Mouse (Mus musculus) heart, embryonic 14.5 days (tissue): Measurements from ENCODE around the gene Myl4. TPM values are rescaled to one million over a fixed set of nuclear protein-coding genes. Genes with fewer than 3 reads are reported as not detected.
A peak's percentile ranks its signal among the peaks of the same experiment; 100 is the strongest.

Experiments used
- ATAC-seq: fragments of 200-750 bp; cut with Nextera tagmentation; 2 replicates; pipeline ENCODE4 v1.8.0; 2017; ENCODE audit warnings: low read depth, moderate TSS enrichment; ENCODE audit not compliant: insufficient number of reproducible peaks, insufficient read depth, low FRiP score
- H3K27ac ChIP-seq, 2 experiments: fragments of 200-500 bp in 1 of 2; fragments of 300-500 bp in 1 of 2; sonication (generic) in 1 of 2; replicated peaks in 1 of 2; 2 replicates each; pipeline ENCODE4 v1.5.1; 2012 to 2014; ENCODE audit warnings: low read depth in 2 of 2, low read length in 2 of 2, control low read depth in 1 of 2, mild to moderate bottlenecking in 1 of 2, mixed read lengths in 1 of 2; ENCODE audit not compliant: control insufficient read depth in 1 of 2, insufficient read depth in 1 of 2
- H3K27me3 ChIP-seq: fragments of 300-500 bp; sonication (generic); 2 replicates; pipeline ENCODE4 v1.6.1; 2014; ENCODE audit warnings: mild to moderate bottlenecking, low read length, control low read depth; ENCODE audit not compliant: control insufficient read depth, insufficient read depth
- H3K36me3 ChIP-seq: fragments of 300-500 bp; sonication (generic); 2 replicates; pipeline ENCODE4 v1.6.1; 2014; ENCODE audit warnings: mild to moderate bottlenecking, control low read depth, low read length, mixed read lengths; ENCODE audit not compliant: control insufficient read depth, insufficient read depth
- H3K4me1 ChIP-seq, 2 experiments: fragments of 200-500 bp in 1 of 2; fragments of 300-500 bp in 1 of 2; sonication (generic) in 1 of 2; 2 replicates each; pipeline ENCODE4 v1.6.1; 2012 to 2014; ENCODE audit warnings: low read length in 2 of 2, control low read depth in 1 of 2, mixed read lengths in 1 of 2; ENCODE audit not compliant: control insufficient read depth in 2 of 2, insufficient read depth in 2 of 2
- H3K4me2 ChIP-seq: fragments of 300-500 bp; sonication (generic); 2 replicates; pipeline ENCODE4 v1.6.1; 2014; ENCODE audit warnings: mild to moderate bottlenecking, low read length
- H3K4me3 ChIP-seq, 2 experiments: fragments of 200-500 bp in 1 of 2; fragments of 300-500 bp in 1 of 2; sonication (generic) in 1 of 2; 2 replicates each; pipeline ENCODE4 v1.5.1; 2012 to 2014; ENCODE audit warnings: low read length in 2 of 2, mild to moderate bottlenecking in 2 of 2, control low read depth in 1 of 2, low read depth in 1 of 2, moderate library complexity in 1 of 2; ENCODE audit not compliant: control insufficient read depth in 1 of 2, insufficient read depth in 1 of 2
- H3K9ac ChIP-seq: fragments of 300-500 bp; sonication (generic); 2 replicates; pipeline ENCODE4 v1.6.1; 2014; ENCODE audit warnings: mild to moderate bottlenecking, low read length
- H3K9me3 ChIP-seq: fragments of 300-500 bp; sonication (generic); 2 replicates; pipeline ENCODE4 v1.6.1; 2016; ENCODE audit warnings: low read length, control low read depth; ENCODE audit not compliant: control insufficient read depth
- WGBS: fragments of 180-500 bp; shearing (Covaris S2); extraction: QIAGEN DNeasy Blood & Tissue Kit; methylation state at CpG from one replicate; pipeline ENCODE4 v1.1.7; 2014; 5-methylcytosine and 5-hydroxymethylcytosine counted together
- polyA plus RNA-seq: library from polyadenylated mRNA; unstranded; fragments of >200 nt; fragmentation: Nextera tagmentation; extraction: Ambion mirVana; gene quantifications from 2 replicates; pipeline ENCODE4 v1.2.1, GENCODE M21; 2014

Myl4 gene
- polyA plus RNA-seq, 1 experiment from 2014 or later, result 2,941 TPM

DNA sequence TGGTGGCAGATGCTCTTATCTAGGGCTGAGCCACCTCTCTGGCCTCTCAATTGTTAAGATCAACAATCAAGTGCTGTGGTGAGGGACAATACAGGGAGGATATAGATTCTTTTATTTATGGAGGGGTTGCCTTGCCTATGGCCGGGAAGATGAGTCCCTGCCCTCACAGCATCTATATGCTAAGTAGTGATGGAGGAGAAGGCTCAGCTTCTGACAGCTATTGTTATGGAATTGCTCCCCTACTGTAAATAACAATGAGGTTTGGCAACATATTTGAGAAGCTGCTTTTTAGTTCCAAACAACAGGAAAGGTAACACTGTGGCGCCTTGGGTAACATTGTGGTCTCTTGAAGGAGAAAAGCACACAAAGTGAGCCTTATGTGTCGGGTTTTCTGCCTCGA is 50.2 kb downstream of the Myl4 start:
- Histone ChIP-seq H3K4me2 (no peak overlapping the region), H3K4me3 (no peak overlapping the region), H3K36me3 (no peaks in the 10 kb centered on the region), H3K4me1 (peaks cover 4 to 7% of the 10 kb centered on the region in 2 experiments), H3K9ac (no peak overlapping the region), H3K27ac (no peak overlapping the region), H3K27me3 (no peaks in the 10 kb centered on the region), H3K9me3 (no peaks in the 10 kb centered on the region)
- ATAC-seq, result no peak
- 64% methylated on average over 4 of the region's 4 CpGs for WGBS

DNA sequence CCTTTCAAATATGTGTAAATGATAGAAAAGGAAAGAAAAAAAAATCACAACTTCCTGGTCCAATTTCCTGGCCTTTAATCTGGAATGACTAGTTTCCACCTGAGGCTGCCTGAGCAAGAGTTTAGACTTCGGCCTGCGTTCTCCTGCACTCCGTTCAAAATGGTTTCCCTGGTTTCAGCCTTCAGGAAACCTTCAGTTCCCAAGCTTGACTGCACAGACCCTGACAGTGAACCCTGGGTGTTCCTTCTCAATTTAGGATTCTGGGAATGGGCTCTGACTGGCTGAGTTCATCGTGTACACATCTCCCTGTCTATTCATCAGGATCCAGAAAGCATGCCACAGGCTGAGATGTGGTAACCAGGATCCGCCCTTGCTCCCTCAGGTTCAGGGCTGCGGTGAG is 53.7 kb downstream of the Myl4 start:
- Histone ChIP-seq H3K4me1 (peaks cover 3 to 7% of the 10 kb centered on the region in 2 experiments; a peak in 3 of 4 replicates), H3K9ac (no peak overlapping the region), H3K27ac (no peak overlapping the region), H3K9me3 (no peaks in the 10 kb centered on the region), H3K4me3 (no peak overlapping the region), H3K27me3 (no peaks in the 10 kb centered on the region), H3K36me3 (no peaks in the 10 kb centered on the region), H3K4me2 (no peak overlapping the region)
- WGBS, result 62% methylated on average over 6 of the region's 6 CpGs
- ATAC-seq, result no peak

- Histone ChIP-seq H3K9ac (peak within 1 kb of the TSS; percentile 77), H3K4me3 (peak within 1 kb of the TSS; percentile 54 to 61), H3K9me3 (no peaks in the 10 kb centered on the region), H3K27me3 (no peaks in the 10 kb centered on the region), H3K36me3 (no peaks in the 10 kb centered on the region), H3K4me2 (peak within 1 kb of the TSS; percentile 96), H3K27ac (peak within 1 kb of the TSS in 1 of 2 experiments; percentile 8; a peak in 1 of 4 replicates), H3K4me1 (peaks cover 5 to 7% of the 10 kb centered on the region in 2 experiments; a peak in 3 of 4 replicates)
- 2% methylated on average over 44 of the region's 51 CpGs for WGBS
- ATAC-seq, result peak; percentile 66
Observed at GRCm38 (mm10) chr11:104607491-104608245, 57.2 kb downstream of the Myl4 start, which contains the start of gene Itgb3. Gene Itgb3, plus strand, starts transcription at chr11:104608000.

DNA sequence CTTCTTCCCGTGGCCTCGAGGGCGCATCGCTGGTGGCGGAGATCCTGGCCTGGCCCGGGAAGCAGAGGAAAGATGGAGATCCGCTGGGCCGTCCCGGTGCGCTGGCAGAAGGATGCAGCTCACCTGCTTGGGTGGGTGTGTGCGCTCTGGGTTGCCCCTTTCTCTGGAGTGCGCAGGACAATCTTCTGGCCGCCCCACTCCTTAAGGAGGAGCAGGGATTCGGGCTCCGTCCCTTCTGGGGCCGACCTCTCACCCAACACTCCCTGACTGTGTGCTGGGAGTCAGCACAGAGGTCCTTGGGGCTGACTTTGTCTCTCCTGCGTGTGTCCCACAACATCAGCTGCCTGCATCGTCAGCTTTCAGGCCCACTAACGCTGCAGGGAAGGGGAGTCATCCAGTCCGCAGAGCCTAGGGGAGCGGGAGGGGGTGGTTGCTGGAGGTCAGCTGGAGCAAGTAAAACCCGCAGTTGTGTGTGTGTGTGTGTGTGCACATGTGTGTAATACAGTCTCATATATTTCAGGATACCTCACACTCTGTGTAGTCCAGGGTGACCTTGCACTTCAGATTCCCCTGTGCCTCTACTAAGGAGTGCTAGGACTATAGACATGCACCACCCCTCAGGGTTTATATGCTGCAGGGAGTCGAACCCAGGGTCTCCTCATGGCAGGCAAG is 57.9 kb downstream of the Myl4 start:
- peak; percentile 19; the same call in 1 of the 2 replicates for ATAC-seq
- peak overlapping the region in 1 of 2 experiments; percentile 8; a peak in 1 of 4 replicates for H3K27ac ChIP-seq

DNA sequence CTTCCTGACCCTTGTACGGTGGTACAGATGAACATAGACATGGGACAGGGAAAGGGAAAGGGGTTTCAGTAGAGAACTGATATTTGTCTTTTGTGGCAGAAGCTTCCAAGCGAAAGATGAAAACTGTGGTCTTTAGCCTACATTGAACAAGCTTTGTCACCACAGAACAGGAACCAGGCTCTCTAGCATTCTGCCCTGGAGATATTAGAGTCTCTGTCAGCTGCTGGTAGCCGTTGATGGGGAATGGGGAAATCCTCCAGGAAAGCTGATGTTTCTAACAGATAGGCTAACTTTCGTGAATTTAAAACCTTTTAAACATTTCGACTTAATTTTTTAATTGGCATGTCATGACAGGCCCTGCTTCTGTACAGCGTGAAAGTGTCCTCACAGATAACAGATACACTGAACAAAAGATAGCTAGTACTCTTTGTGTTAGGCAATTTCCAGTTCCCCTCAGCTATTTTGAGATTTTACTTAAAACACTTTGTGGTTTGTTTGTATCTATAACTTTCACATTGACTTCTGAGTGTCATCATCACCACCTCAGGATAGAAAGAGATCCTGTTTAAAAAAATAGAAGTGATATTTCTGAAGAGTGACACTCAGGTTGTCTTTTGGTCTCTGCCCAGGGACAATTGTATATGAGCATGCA is 58.7 kb downstream of the Myl4 start:
- Histone ChIP-seq H3K9me3 (no peaks in the 10 kb centered on the region), H3K27ac (no peak overlapping the region), H3K4me3 (no peak overlapping the region), H3K27me3 (no peaks in the 10 kb centered on the region), H3K9ac (no peak overlapping the region), H3K4me1 (peaks cover 5 to 7% of the 10 kb centered on the region in 2 experiments; a peak in 3 of 4 replicates), H3K4me2 (peak overlapping the region; percentile 96; the same call in 1 of the 2 replicates), H3K36me3 (no peaks in the 10 kb centered on the region)
- WGBS, result 62% methylated on average over 6 of the region's 6 CpGs
- ATAC-seq, result no peak

More for the DNA sequence above, 57.9 kb downstream of the Myl4 start:
- Histone ChIP-seq H3K4me2 (peak overlapping the region; percentile 96), H3K27me3 (no peaks in the 10 kb centered on the region), H3K9me3 (no peaks in the 10 kb centered on the region), H3K36me3 (no peaks in the 10 kb centered on the region), H3K9ac (peak overlapping the region; percentile 77), H3K4me3 (peak overlapping the region; percentile 54 to 61), H3K4me1 (peaks cover 5 to 7% of the 10 kb centered on the region in 2 experiments; a peak in 3 of 4 replicates)
- WGBS, result 5% methylated on average over 23 of the region's 23 CpGs

GRCm38 (mm10) chr11:104609733-104610132 is 59.3 kb downstream of the Myl4 start:
- Histone ChIP-seq H3K36me3 (no peaks in the 10 kb centered on the region), H3K4me1 (peaks cover 5 to 7% of the 10 kb centered on the region in 2 experiments; a peak in 3 of 4 replicates), H3K4me2 (no peak overlapping the region), H3K27ac (no peak overlapping the region), H3K9ac (no peak overlapping the region), H3K9me3 (no peaks in the 10 kb centered on the region), H3K4me3 (no peak overlapping the region), H3K27me3 (no peaks in the 10 kb centered on the region)
- WGBS, result 57% methylated on average over 4 of the region's 4 CpGs
- no peak for ATAC-seq

DNA sequence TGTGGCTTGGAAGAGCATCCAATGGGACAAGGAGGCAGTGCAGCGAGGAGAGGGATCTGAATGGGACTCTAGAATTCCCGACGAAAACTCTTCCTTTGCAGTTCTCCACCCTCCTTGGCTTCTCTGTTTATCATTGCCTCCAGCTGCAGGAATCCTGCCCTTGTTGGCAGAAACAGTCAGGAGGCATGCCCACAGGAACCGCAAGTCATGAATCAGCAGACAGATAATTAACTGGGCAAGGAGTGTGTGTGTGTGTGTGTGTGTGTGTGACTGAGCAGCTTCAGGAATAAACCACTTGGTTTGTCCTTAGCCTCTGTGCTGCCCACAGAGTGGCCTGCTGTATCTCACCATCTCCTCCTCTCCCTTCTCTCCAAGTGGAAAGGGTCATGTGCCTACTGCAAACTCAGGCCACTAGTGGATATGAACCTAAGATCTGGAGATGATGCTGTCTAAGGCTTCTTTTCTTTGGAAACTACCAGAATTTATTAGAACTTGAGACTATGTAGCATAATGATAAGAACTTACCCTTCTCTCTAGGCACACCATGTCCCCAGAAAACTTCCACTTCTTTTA is 61.2 kb downstream of the Myl4 start:
- no peak overlapping the region for H3K27ac ChIP-seq
- no peak overlapping the region for H3K4me2 ChIP-seq
- no peaks in the 10 kb centered on the region for H3K9me3 ChIP-seq
- 43% methylated on average over 4 of the region's 4 CpGs for WGBS
- H3K9ac ChIP-seq, result no peak overlapping the region
- H3K27me3 ChIP-seq, result no peaks in the 10 kb centered on the region
- no peak overlapping the region for H3K4me3 ChIP-seq
- no peak for ATAC-seq
- H3K4me1 ChIP-seq, result peaks cover 13 to 16% of the 10 kb centered on the region in 2 experiments
- no peaks in the 10 kb centered on the region for H3K36me3 ChIP-seq
